Mouse (Mus musculus): ENCODE results near the gene Rac2.

DNA sequence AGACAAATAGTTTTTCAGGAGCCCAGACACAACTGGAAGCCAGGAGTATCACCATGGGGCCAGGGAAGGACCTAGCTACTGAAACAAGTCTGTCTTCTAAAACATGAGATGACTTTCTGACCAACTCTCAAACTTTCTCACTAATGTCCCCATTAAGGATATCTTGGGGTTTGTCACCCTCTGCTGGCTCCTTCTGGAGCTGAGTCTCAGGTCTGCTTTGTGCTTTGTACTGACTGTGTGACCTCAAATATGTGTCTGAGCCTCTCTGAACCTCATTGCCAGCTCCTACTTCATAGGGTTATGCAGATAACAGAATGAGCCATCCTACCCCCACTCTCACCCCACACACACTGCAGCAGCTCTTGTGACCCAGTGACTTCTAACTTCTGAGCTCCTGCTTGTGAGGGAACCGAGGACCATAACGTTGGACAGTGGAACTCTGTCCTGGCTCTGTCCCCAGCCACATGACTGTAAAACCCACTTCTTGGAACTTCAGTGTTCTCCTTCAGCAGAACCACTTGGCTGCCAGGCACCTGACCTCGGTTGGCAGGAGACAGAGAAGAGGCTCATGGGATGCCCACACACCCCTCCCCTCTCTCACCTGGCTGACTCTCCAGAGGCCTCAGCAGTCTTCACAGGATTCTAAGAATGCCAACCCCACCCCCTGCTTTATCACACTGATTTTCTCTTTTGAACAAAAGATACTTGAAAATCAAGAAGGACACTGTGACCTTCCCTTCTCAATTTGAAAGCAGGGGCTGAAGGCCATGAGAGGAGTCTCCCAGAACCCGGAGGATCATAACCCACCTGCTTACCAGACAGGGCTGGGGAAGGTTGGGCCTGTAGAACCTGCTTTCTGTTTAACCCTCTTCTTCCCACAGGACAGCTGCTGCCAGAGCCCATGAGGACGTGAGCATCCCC, 24.9 kb downstream of the Rac2 start:
- TF ChIP-seq POLR2A (IDR thresholded peaks at IDR 0.05; ENCODE audit: extremely low read depth, insufficient read depth, low read length) (no peak), CTCF (IDR thresholded peaks at IDR 0.05; ENCODE audit: low read depth, low read length) (peak; percentile 50)
